Mouse (Mus musculus): Measurements from ENCODE around the gene Nhs. TPM values are rescaled to one million over a fixed set of nuclear protein-coding genes. Genes with fewer than 3 reads are reported as not detected.

Nhs gene
- total and polyA plus RNA-seq, 2 experiments from 2014 or later = 0.26 to 0.34 TPM

GRCm38 (mm10) chrX:161973572-161973971, 186.0 kb downstream of the Nhs start:
- no peak overlapping the region for H3K27ac ChIP-seq (ENCODE audit: low read depth)
- 53% methylated on average over 3 of the region's 3 CpGs for WGBS
- no peak for ATAC-seq (ENCODE audit: insufficient read depth, low read depth)

DNA sequence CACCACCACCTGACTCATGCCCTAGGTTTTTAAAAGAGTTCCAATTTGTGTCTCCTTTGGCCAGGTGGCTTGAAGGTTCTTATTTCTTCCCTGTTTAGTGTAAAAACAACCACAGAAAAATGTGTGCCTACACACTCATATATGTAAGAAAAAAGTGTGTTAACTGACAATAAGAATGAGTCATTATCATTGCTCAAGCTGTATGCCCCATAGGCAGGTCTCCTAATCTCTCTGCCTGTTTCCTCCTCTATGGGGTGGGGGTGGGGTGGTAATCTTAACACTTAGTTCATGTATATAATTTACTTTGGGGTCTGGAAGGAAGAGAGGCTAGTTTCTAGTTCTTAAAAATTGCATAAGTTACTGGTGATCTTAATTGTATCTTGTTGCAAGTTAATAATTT, 186.8 kb downstream of the Nhs start:
- Histone ChIP-seq H3K4me1 (ENCODE audit: control insufficient read depth, insufficient read depth) (no peaks in the 10 kb centered on the region), H3K4me2 (ENCODE audit: low read depth, low read length) (no peak overlapping the region), H3K9me3 (replicated peaks; ENCODE audit: control insufficient read depth, low read length) (no peaks in the 10 kb centered on the region), H3K27me3 (ENCODE audit: control insufficient read depth, insufficient read depth, low read length) (no peaks in the 10 kb centered on the region), H3K36me3 (replicated peaks; ENCODE audit: control insufficient read depth, insufficient read depth, low read length) (no peaks in the 10 kb centered on the region), H3K4me3 (ENCODE audit: low read depth, low read length) (no peak overlapping the region), H3K9ac (replicated peaks; ENCODE audit: low read depth, low read length) (no peak overlapping the region), H3K27ac (ENCODE audit: low read depth) (no peak overlapping the region)
- no peak for ATAC-seq (ENCODE audit: insufficient read depth, low read depth)
- TF ChIP-seq EP300 (IDR thresholded peaks at IDR 0.05; ENCODE audit: low read depth) = no peak
- TF ChIP-seq CTCF (IDR thresholded peaks at IDR 0.05; ENCODE audit: low read depth) = no peak
- DNase-seq (ENCODE audit: low spot score) = no peak

More at GRCm38 (mm10) chrX:161973572-161973971, 186.0 kb downstream of the Nhs start:
- no peak for DNase-seq (ENCODE audit: low spot score)
- TF ChIP-seq CTCF (IDR thresholded peaks at IDR 0.05; ENCODE audit: low read depth) = no peak
- no peak overlapping the region for H3K4me3 ChIP-seq (ENCODE audit: low read depth, low read length)
- no peaks in the 10 kb centered on the region for H3K36me3 ChIP-seq (replicated peaks; ENCODE audit: control insufficient read depth, insufficient read depth, low read length)
- no peaks in the 10 kb centered on the region for H3K9me3 ChIP-seq (replicated peaks; ENCODE audit: control insufficient read depth, low read length)
- no peaks in the 10 kb centered on the region for H3K4me1 ChIP-seq (ENCODE audit: control insufficient read depth, insufficient read depth)
- no peaks in the 10 kb centered on the region for H3K27me3 ChIP-seq (ENCODE audit: control insufficient read depth, insufficient read depth, low read length)
- no peak overlapping the region for H3K4me2 ChIP-seq (ENCODE audit: low read depth, low read length)
- no peak overlapping the region for H3K9ac ChIP-seq (replicated peaks; ENCODE audit: low read depth, low read length)

DNA sequence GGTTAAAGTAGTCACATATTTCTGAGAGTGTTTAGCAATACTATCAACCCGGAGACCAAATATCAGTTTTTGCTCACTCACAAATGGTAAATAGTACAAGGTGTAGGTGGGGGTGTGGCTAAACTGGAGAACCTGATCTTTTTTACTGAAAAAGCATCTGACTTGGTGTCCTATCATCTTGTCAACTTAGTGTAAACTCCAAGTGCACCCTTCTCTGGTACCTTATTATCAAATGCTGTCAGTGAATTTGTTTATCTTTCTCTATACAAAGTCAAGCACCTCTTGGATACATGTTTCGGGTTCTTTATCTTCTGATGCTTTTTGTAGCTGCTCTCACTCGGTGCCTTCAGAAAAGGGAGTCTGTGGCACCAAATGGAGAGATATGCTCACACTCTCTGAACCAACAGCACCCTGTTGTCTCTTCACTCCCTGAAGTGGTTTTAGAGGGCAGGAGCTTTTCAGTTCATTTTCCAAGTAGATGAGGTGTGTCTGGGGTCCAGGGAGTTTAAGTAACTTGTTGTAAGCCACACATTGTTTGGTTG, 187.5 kb downstream of the Nhs start:
- TF ChIP-seq EP300 (IDR thresholded peaks at IDR 0.05; ENCODE audit: low read depth) = no peak
- no peak for TF ChIP-seq CTCF (IDR thresholded peaks at IDR 0.05; ENCODE audit: low read depth)
- no peak overlapping the region for H3K4me2 ChIP-seq (ENCODE audit: low read depth, low read length)
- WGBS = 59% methylated on average over 3 of the region's 3 CpGs

GRCm38 (mm10) chrX:161971131-161971530, 188.4 kb downstream of the Nhs start:
- H3K4me2 ChIP-seq (ENCODE audit: low read depth, low read length) = no peak overlapping the region
- ATAC-seq (ENCODE audit: insufficient read depth, low read depth) = no peak
- DNase-seq (ENCODE audit: low spot score) = no peak
- no peaks in the 10 kb centered on the region for H3K9me3 ChIP-seq (replicated peaks; ENCODE audit: control insufficient read depth, low read length)
- no peak overlapping the region for H3K9ac ChIP-seq (replicated peaks; ENCODE audit: low read depth, low read length)
- H3K36me3 ChIP-seq (replicated peaks; ENCODE audit: control insufficient read depth, insufficient read depth, low read length) = no peaks in the 10 kb centered on the region
- TF ChIP-seq EP300 (IDR thresholded peaks at IDR 0.05; ENCODE audit: low read depth) (no peak), CTCF (IDR thresholded peaks at IDR 0.05; ENCODE audit: low read depth) (no peak)
- H3K4me3 ChIP-seq (ENCODE audit: low read depth, low read length) = no peak overlapping the region
- no peaks in the 10 kb centered on the region for H3K27me3 ChIP-seq (ENCODE audit: control insufficient read depth, insufficient read depth, low read length)
- 61% methylated on average over 1 of the region's 1 CpGs for WGBS
- H3K27ac ChIP-seq (ENCODE audit: low read depth) = no peak overlapping the region
- H3K4me1 ChIP-seq (ENCODE audit: control insufficient read depth, insufficient read depth) = no peaks in the 10 kb centered on the region

More for the DNA sequence above, 187.5 kb downstream of the Nhs start:
- Histone ChIP-seq H3K27me3 (ENCODE audit: control insufficient read depth, insufficient read depth, low read length) (no peaks in the 10 kb centered on the region), H3K4me3 (ENCODE audit: low read depth, low read length) (no peak overlapping the region), H3K36me3 (replicated peaks; ENCODE audit: control insufficient read depth, insufficient read depth, low read length) (no peaks in the 10 kb centered on the region), H3K4me1 (ENCODE audit: control insufficient read depth, insufficient read depth) (no peaks in the 10 kb centered on the region), H3K27ac (ENCODE audit: low read depth) (no peak overlapping the region), H3K9me3 (replicated peaks; ENCODE audit: control insufficient read depth, low read length) (no peaks in the 10 kb centered on the region), H3K9ac (replicated peaks; ENCODE audit: low read depth, low read length) (no peak overlapping the region)
- ATAC-seq (ENCODE audit: insufficient read depth, low read depth) (no peak), DNase-seq (ENCODE audit: low spot score) (no peak)

DNA sequence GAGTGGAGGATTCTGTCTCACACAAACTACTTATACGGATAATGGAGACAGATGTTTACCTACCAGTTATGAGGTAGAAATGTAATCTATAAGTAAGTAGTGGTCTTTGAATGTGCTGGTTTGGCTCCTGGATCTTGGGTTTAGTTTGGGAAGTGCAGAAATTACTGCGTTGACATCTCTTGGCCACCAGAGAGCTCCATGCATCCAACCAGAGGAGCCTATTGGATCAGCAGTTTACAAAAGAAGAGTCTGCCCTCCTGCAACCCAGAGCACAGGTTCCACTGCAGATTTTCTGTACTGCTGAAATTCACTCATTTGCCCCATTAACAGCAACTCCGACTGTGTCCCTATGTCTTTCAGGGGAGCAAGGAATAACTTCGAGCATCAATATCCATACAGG, 191.8 kb downstream of the Nhs start:
- no peaks in the 10 kb centered on the region for H3K27me3 ChIP-seq (ENCODE audit: control insufficient read depth, insufficient read depth, low read length)
- H3K36me3 ChIP-seq (replicated peaks; ENCODE audit: control insufficient read depth, insufficient read depth, low read length) = no peaks in the 10 kb centered on the region
- peak; percentile 15 for DNase-seq (ENCODE audit: low spot score)
- H3K9me3 ChIP-seq (replicated peaks; ENCODE audit: control insufficient read depth, low read length) = no peaks in the 10 kb centered on the region
- TF ChIP-seq CTCF (IDR thresholded peaks at IDR 0.05; ENCODE audit: low read depth) = peak; percentile 54
- TF ChIP-seq EP300 (IDR thresholded peaks at IDR 0.05; ENCODE audit: low read depth) = no peak
- no peak overlapping the region for H3K9ac ChIP-seq (replicated peaks; ENCODE audit: low read depth, low read length)
- WGBS = 38% methylated on average over 4 of the region's 4 CpGs
- no peak overlapping the region for H3K4me3 ChIP-seq (ENCODE audit: low read depth, low read length)
- no peaks in the 10 kb centered on the region for H3K4me1 ChIP-seq (ENCODE audit: control insufficient read depth, insufficient read depth)
- H3K27ac ChIP-seq (ENCODE audit: low read depth) = no peak overlapping the region
- ATAC-seq (ENCODE audit: insufficient read depth, low read depth) = no peak
- H3K4me2 ChIP-seq (ENCODE audit: low read depth, low read length) = no peak overlapping the region

GRCm38 (mm10) chrX:161963372-161963771, 196.2 kb downstream of the Nhs start:
- no peak for ATAC-seq (ENCODE audit: insufficient read depth, low read depth)

More at GRCm38 (mm10) chrX:161963372-161963771, 196.2 kb downstream of the Nhs start:
- no peak overlapping the region for H3K27ac ChIP-seq (ENCODE audit: low read depth)
- TF ChIP-seq EP300 (IDR thresholded peaks at IDR 0.05; ENCODE audit: low read depth) (no peak), CTCF (IDR thresholded peaks at IDR 0.05; ENCODE audit: low read depth) (no peak)
- H3K36me3 ChIP-seq (replicated peaks; ENCODE audit: control insufficient read depth, insufficient read depth, low read length) = no peaks in the 10 kb centered on the region
- H3K9ac ChIP-seq (replicated peaks; ENCODE audit: low read depth, low read length) = no peak overlapping the region
- H3K4me3 ChIP-seq (ENCODE audit: low read depth, low read length) = no peak overlapping the region
- H3K4me1 ChIP-seq (ENCODE audit: control insufficient read depth, insufficient read depth) = no peaks in the 10 kb centered on the region
- H3K9me3 ChIP-seq (replicated peaks; ENCODE audit: control insufficient read depth, low read length) = no peaks in the 10 kb centered on the region
- H3K27me3 ChIP-seq (ENCODE audit: control insufficient read depth, insufficient read depth, low read length) = no peaks in the 10 kb centered on the region
- no peak overlapping the region for H3K4me2 ChIP-seq (ENCODE audit: low read depth, low read length)
- DNase-seq (ENCODE audit: low spot score) = no peak
